Mouse (Mus musculus): ENCODE results near the gene Sema3a. TPM values are rescaled to one million over a fixed set of nuclear protein-coding genes. Genes with fewer than 3 reads are reported as not detected.
"Not testable (repeated sequence)": the region's sequence is repeated elsewhere in the genome, so short reads cannot be mapped to it uniquely, and the experiment has no call there.

The Sema3a gene
- polyA plus RNA-seq, 1 experiment from 2014 or later = 23.1 TPM

GRCm38 (mm10) chr5:13460182-13461001 lies 335.2 kb downstream of the Sema3a start:
- 63% methylated on average over 1 of the region's 1 CpGs for WGBS (ENCODE audit: insufficient replicate concordance)

GRCm38 (mm10) chr5:13468856-13469255 lies 343.6 kb downstream of the Sema3a start:
- 69% methylated on average over 7 of the region's 7 CpGs for WGBS (ENCODE audit: insufficient replicate concordance)
- Histone ChIP-seq H3K4me2 (no peak overlapping the region), H3K27me3 (ENCODE audit: control insufficient read depth, insufficient read depth, low read length) (no peaks in the 10 kb centered on the region), H3K9ac (ENCODE audit: low read depth, low read length) (no peak overlapping the region), H3K4me1 (ENCODE audit: control insufficient read depth, insufficient read depth, low read length) (peaks cover 2% of the 10 kb centered on the region; the same call in 1 of the 2 replicates), H3K36me3 (ENCODE audit: control insufficient read depth, insufficient read depth, low read length) (no peaks in the 10 kb centered on the region), H3K4me3 (ENCODE audit: low read depth, low read length) (no peak overlapping the region), H3K9me3 (replicated peaks; ENCODE audit: control insufficient read depth, low read length) (no peaks in the 10 kb centered on the region), H3K27ac (ENCODE audit: low read depth, low read length) (no peak overlapping the region)
- ATAC-seq (replicated peaks; ENCODE audit: insufficient number of reproducible peaks, low FRiP score, low TSS enrichment) = no peak

More at GRCm38 (mm10) chr5:13460182-13461001, 335.2 kb downstream of the Sema3a start:
- no peak for ATAC-seq (replicated peaks; ENCODE audit: insufficient number of reproducible peaks, low FRiP score, low TSS enrichment)
- no peak overlapping the region for H3K27ac ChIP-seq (ENCODE audit: low read depth, low read length)
- no peak overlapping the region for H3K4me3 ChIP-seq (ENCODE audit: low read depth, low read length)
- H3K9me3 ChIP-seq (replicated peaks; ENCODE audit: control insufficient read depth, low read length) = no peaks in the 10 kb centered on the region
- H3K4me2 ChIP-seq = no peak overlapping the region
- no peak overlapping the region for H3K9ac ChIP-seq (ENCODE audit: low read depth, low read length)
- no peaks in the 10 kb centered on the region for H3K4me1 ChIP-seq (ENCODE audit: control insufficient read depth, insufficient read depth, low read length)
- no peaks in the 10 kb centered on the region for H3K27me3 ChIP-seq (ENCODE audit: control insufficient read depth, insufficient read depth, low read length)
- H3K36me3 ChIP-seq (ENCODE audit: control insufficient read depth, insufficient read depth, low read length) = no peaks in the 10 kb centered on the region

- Histone ChIP-seq H3K36me3 (ENCODE audit: control insufficient read depth, insufficient read depth, low read length) (no peaks in the 10 kb centered on the region), H3K27me3 (ENCODE audit: control insufficient read depth, insufficient read depth, low read length) (no peaks in the 10 kb centered on the region), H3K4me2 (no peak overlapping the region), H3K27ac (ENCODE audit: low read depth, low read length) (no peak overlapping the region), H3K9ac (ENCODE audit: low read depth, low read length) (no peak overlapping the region), H3K4me1 (ENCODE audit: control insufficient read depth, insufficient read depth, low read length) (peaks cover 2% of the 10 kb centered on the region; the same call in 1 of the 2 replicates), H3K4me3 (ENCODE audit: low read depth, low read length) (no peak overlapping the region), H3K9me3 (replicated peaks; ENCODE audit: control insufficient read depth, low read length) (no peaks in the 10 kb centered on the region)
- 48% methylated on average over 5 of the region's 5 CpGs for WGBS (ENCODE audit: insufficient replicate concordance)
- ATAC-seq (replicated peaks; ENCODE audit: insufficient number of reproducible peaks, low FRiP score, low TSS enrichment) = no peak
Observed at GRCm38 (mm10) chr5:13469401-13469800, 344.2 kb downstream of the Sema3a start.

- Histone ChIP-seq H3K36me3 (ENCODE audit: control insufficient read depth, insufficient read depth, low read length) (no peaks in the 10 kb centered on the region), H3K9me3 (replicated peaks; ENCODE audit: control insufficient read depth, low read length) (no peaks in the 10 kb centered on the region), H3K9ac (ENCODE audit: low read depth, low read length) (no peak overlapping the region), H3K27me3 (ENCODE audit: control insufficient read depth, insufficient read depth, low read length) (no peaks in the 10 kb centered on the region), H3K4me2 (no peak overlapping the region), H3K4me1 (ENCODE audit: control insufficient read depth, insufficient read depth, low read length) (peaks cover 2% of the 10 kb centered on the region; the same call in 1 of the 2 replicates), H3K27ac (ENCODE audit: low read depth, low read length) (0 out of 2 replicates have a peak overlapping the region, but pooled peaks have one; percentile 22), H3K4me3 (ENCODE audit: low read depth, low read length) (no peak overlapping the region)
- WGBS (ENCODE audit: insufficient replicate concordance) = 53% methylated on average over 7 of the region's 7 CpGs
- no peak for ATAC-seq (replicated peaks; ENCODE audit: insufficient number of reproducible peaks, low FRiP score, low TSS enrichment)
Observed at GRCm38 (mm10) chr5:13470057-13470905, 345.1 kb downstream of the Sema3a start.

GRCm38 (mm10) chr5:13477653-13478052 lies 352.4 kb downstream of the Sema3a start:
- Histone ChIP-seq H3K9me3 (replicated peaks; ENCODE audit: control insufficient read depth, low read length) (no peaks in the 10 kb centered on the region), H3K4me2 (no peak overlapping the region), H3K36me3 (ENCODE audit: control insufficient read depth, insufficient read depth, low read length) (no peaks in the 10 kb centered on the region), H3K27ac (ENCODE audit: low read depth, low read length) (no peak overlapping the region), H3K27me3 (ENCODE audit: control insufficient read depth, insufficient read depth, low read length) (no peaks in the 10 kb centered on the region), H3K4me3 (ENCODE audit: low read depth, low read length) (no peak overlapping the region), H3K4me1 (ENCODE audit: control insufficient read depth, insufficient read depth, low read length) (no peaks in the 10 kb centered on the region), H3K9ac (ENCODE audit: low read depth, low read length) (no peak overlapping the region)
- ATAC-seq (replicated peaks; ENCODE audit: insufficient number of reproducible peaks, low FRiP score, low TSS enrichment) = no peak
- WGBS (ENCODE audit: insufficient replicate concordance) = 21% methylated on average over 1 of the region's 1 CpGs

GRCm38 (mm10) chr5:13488671-13489070 lies 363.5 kb downstream of the Sema3a start:
- Histone ChIP-seq H3K4me3 (ENCODE audit: low read depth, low read length) (no peak overlapping the region), H3K9ac (ENCODE audit: low read depth, low read length) (no peak overlapping the region), H3K27ac (ENCODE audit: low read depth, low read length) (no peak overlapping the region), H3K36me3 (ENCODE audit: control insufficient read depth, insufficient read depth, low read length) (no peaks in the 10 kb centered on the region), H3K4me2 (no peak overlapping the region), H3K27me3 (ENCODE audit: control insufficient read depth, insufficient read depth, low read length) (no peaks in the 10 kb centered on the region), H3K9me3 (replicated peaks; ENCODE audit: control insufficient read depth, low read length) (no peaks in the 10 kb centered on the region), H3K4me1 (ENCODE audit: control insufficient read depth, insufficient read depth, low read length) (peaks cover 6% of the 10 kb centered on the region; the same call in 1 of the 2 replicates)
- 66% methylated on average over 2 of the region's 2 CpGs for WGBS (ENCODE audit: insufficient replicate concordance)
- no peak for ATAC-seq (replicated peaks; ENCODE audit: insufficient number of reproducible peaks, low FRiP score, low TSS enrichment)

GRCm38 (mm10) chr5:13495967-13496366 lies 370.8 kb downstream of the Sema3a start:
- not testable (repeated sequence) for H3K4me2 ChIP-seq; H3K9ac ChIP-seq (ENCODE audit: low read depth, low read length); H3K27me3 ChIP-seq (ENCODE audit: control insufficient read depth, insufficient read depth, low read length); ATAC-seq (replicated peaks; ENCODE audit: insufficient number of reproducible peaks, low FRiP score, low TSS enrichment); H3K4me3 ChIP-seq (ENCODE audit: low read depth, low read length); H3K36me3 ChIP-seq (ENCODE audit: control insufficient read depth, insufficient read depth, low read length); H3K27ac ChIP-seq (ENCODE audit: low read depth, low read length); H3K9me3 ChIP-seq (replicated peaks; ENCODE audit: control insufficient read depth, low read length); H3K4me1 ChIP-seq (ENCODE audit: control insufficient read depth, insufficient read depth, low read length)
- 85% methylated on average over 3 of the region's 3 CpGs for WGBS (ENCODE audit: insufficient replicate concordance)

- H3K9ac ChIP-seq (ENCODE audit: low read depth, low read length) = no peak overlapping the region
- WGBS (ENCODE audit: insufficient replicate concordance) = 75% methylated on average over 2 of the region's 2 CpGs
- no peaks in the 10 kb centered on the region for H3K9me3 ChIP-seq (replicated peaks; ENCODE audit: control insufficient read depth, low read length)
- no peak overlapping the region for H3K4me3 ChIP-seq (ENCODE audit: low read depth, low read length)
- H3K4me2 ChIP-seq = no peak overlapping the region
- no peaks in the 10 kb centered on the region for H3K4me1 ChIP-seq (ENCODE audit: control insufficient read depth, insufficient read depth, low read length)
- H3K27me3 ChIP-seq (ENCODE audit: control insufficient read depth, insufficient read depth, low read length) = no peaks in the 10 kb centered on the region
- ATAC-seq (replicated peaks; ENCODE audit: insufficient number of reproducible peaks, low FRiP score, low TSS enrichment) = no peak
- no peaks in the 10 kb centered on the region for H3K36me3 ChIP-seq (ENCODE audit: control insufficient read depth, insufficient read depth, low read length)
- no peak overlapping the region for H3K27ac ChIP-seq (ENCODE audit: low read depth, low read length)
Observed at GRCm38 (mm10) chr5:13499835-13500234, 374.6 kb downstream of the Sema3a start.
